Mouse (Mus musculus) limb, embryonic 13.5 days (tissue): ENCODE measurements at regions not wholly inside any gene's neighbourhood (a gene's known extent, or its start where the extent isn't known, plus 50 kb on each side); places are given as distances from the start of the nearest gene placed in this dataset.

ENCODE experiments used
- ATAC-seq: fragments of 200-750 bp; cut with Nextera tagmentation; 2 replicates; pipeline ENCODE4 v1.8.0; 2017; ENCODE audit warnings: low read depth, moderate number of reproducible peaks, moderate TSS enrichment; ENCODE audit not compliant: low FRiP score
- H3K27ac ChIP-seq: fragments of 300-500 bp; sonication (generic); 2 replicates; pipeline ENCODE4 v1.5.1; 2015; ENCODE audit warnings: inconsistent platforms, mild to moderate bottlenecking, moderate library complexity
- H3K27me3 ChIP-seq: fragments of 300-500 bp; sonication (generic); 2 replicates; pipeline ENCODE4 v1.6.1; 2015; ENCODE audit warnings: mild to moderate bottlenecking, inconsistent platforms
- H3K36me3 ChIP-seq: fragments of 300-500 bp; sonication (generic); 2 replicates; pipeline ENCODE4 v1.6.1; 2015; ENCODE audit warnings: inconsistent platforms, mild to moderate bottlenecking, moderate library complexity
- H3K4me1 ChIP-seq: fragments of 300-500 bp; sonication (generic); 2 replicates; pipeline ENCODE4 v1.6.1; 2015; ENCODE audit warnings: inconsistent platforms
- H3K4me2 ChIP-seq: fragments of 300-500 bp; sonication (generic); replicated peaks from 2 replicates; pipeline ENCODE4 v1.6.1; 2015; ENCODE audit warnings: inconsistent platforms, mild to moderate bottlenecking, moderate library complexity
- H3K4me3 ChIP-seq: fragments of 300-500 bp; sonication (generic); 2 replicates; pipeline ENCODE4 v1.5.1; 2015; ENCODE audit warnings: moderate library complexity, mild to moderate bottlenecking, inconsistent platforms
- H3K9ac ChIP-seq: fragments of 300-500 bp; sonication (generic); 2 replicates; pipeline ENCODE4 v1.6.1; 2015; ENCODE audit warnings: mild to moderate bottlenecking, inconsistent platforms
- H3K9me3 ChIP-seq: fragments of 300-500 bp; sonication (generic); 2 replicates; pipeline ENCODE4 v1.6.1; 2016; ENCODE audit warnings: inconsistent platforms
- WGBS: fragments of 180-500 bp; shearing (Covaris S2); methylation state at CpG from one replicate; pipeline ENCODE4 v1.1.7; 2015; 5-methylcytosine and 5-hydroxymethylcytosine counted together

DNA sequence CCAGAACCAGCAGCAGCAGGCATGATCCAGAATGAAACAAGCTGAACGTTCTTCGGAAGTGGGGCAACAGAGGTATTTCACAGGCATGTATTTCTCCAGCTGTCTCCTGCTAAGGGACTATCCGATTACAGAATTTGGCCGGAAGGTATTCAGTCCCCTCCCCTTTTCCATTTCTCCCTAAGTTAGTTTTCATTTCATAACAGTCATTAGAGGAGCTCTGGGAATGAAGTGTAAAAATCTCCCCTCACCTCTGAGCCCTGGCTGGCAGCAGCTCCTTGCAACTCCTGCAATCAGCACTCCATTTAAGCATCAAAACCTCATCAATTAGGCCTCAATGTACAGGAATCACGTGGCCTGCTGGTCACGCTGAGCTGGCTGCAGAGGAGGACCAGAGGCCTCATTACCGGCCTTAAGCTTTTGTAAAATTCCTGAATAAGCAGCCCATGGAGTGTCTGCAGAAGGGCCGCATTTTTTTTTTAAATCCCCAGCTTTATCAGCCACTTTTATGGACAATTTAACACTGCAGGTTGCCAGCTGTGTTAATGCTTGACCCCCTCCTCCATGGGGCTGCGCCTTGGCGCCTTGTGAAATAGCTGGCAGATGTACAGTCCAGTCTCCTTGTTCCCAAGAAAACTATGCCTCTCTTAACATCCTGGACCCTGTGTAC, 456.1 kb upstream of the Kirrel3 start:
- WGBS = 10% methylated on average over 10 of the region's 10 CpGs
- ATAC-seq = peak; percentile 92

DNA sequence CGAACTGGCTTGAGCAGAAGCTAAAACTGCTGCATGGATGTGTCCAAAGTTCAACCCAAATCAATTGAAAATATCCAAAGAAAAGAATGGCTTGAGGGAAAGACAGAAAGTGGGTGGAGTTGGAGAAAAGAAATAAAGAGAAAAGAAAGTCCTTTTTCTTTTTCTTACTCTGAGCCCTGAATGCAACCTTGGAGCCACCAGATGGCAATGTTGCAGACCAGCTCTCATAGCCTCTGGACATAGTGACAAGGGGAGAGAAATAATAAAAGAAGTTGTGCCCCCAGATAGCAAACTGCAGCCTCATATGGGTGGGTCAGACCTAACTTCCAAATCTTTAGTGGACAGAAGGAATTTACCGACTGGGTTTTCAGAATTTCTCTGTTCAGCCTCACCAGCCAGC, 431.3 kb upstream of the Kirrel3 start:
- Histone ChIP-seq H3K4me1 (0 out of 2 replicates have a peak, but pooled peaks cover 3% of the 10 kb centered on the region), H3K27me3 (no peaks in the 10 kb centered on the region), H3K9ac (no peak overlapping the region), H3K36me3 (no peaks in the 10 kb centered on the region), H3K9me3 (no peaks in the 10 kb centered on the region), H3K4me3 (no peak overlapping the region), H3K4me2 (no peak overlapping the region), H3K27ac (no peak overlapping the region)
- no peak for ATAC-seq
- WGBS = 53% methylated on average over 2 of the region's 2 CpGs

More for the DNA sequence above, 456.1 kb upstream of the Kirrel3 start:
- H3K27ac ChIP-seq = peak overlapping the region; percentile 52
- no peaks in the 10 kb centered on the region for H3K9me3 ChIP-seq
- H3K36me3 ChIP-seq = no peaks in the 10 kb centered on the region
- H3K4me2 ChIP-seq = peak overlapping the region; percentile 38
- peaks cover 17% of the 10 kb centered on the region for H3K4me1 ChIP-seq
- H3K4me3 ChIP-seq = no peak overlapping the region
- H3K9ac ChIP-seq = no peak overlapping the region
- 0 out of 2 replicates have a peak, but pooled peaks cover 8% of the 10 kb centered on the region for H3K27me3 ChIP-seq
